Mouse (Mus musculus): ENCODE data around the gene Elane. TPM values are rescaled to one million over a fixed set of nuclear protein-coding genes. Genes with fewer than 3 reads are reported as not detected.

Gene Elane
- not detected for total RNA-seq (2021)
- long read RNA-seq, experiment 1: 0 reads
- long read RNA-seq, experiment 2: 0 reads

- DNase-seq: no peak
- intact Hi-C loops (cut with DNase I; ENCODE audit: low total_unique reads): no loop called here
Measured at GRCm38 (mm10) chr10:79886054-79886453, at the start of gene Elane. Gene Elane (plus strand): TSS chr10:79886247.

DNA sequence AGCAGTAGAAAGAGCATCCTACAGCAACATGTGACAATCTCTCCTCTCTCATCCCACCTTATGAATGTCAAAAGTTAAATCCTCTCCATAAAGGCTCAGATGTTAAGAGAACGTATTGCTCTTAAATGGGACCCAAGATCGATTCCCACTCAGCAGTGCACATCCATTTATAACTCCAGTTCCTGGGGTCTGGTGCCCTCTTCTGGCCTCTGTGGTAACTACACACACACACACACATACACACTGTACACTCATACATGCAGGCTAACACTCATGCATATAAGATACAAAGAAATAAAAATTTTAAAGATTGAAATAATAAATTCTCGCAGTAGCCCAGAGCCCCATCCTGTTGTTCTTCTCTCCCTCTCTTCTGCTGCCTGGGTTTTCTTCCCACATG lies 49.1 kb upstream of the Elane start:
- no peak for DNase-seq
- intact Hi-C loops (cut with DNase I; ENCODE audit: low total_unique reads): loop anchor here (10.0 kb wide), 1 partner anchor 118 kb away; no protein-coding TSS in a partner anchor

DNA sequence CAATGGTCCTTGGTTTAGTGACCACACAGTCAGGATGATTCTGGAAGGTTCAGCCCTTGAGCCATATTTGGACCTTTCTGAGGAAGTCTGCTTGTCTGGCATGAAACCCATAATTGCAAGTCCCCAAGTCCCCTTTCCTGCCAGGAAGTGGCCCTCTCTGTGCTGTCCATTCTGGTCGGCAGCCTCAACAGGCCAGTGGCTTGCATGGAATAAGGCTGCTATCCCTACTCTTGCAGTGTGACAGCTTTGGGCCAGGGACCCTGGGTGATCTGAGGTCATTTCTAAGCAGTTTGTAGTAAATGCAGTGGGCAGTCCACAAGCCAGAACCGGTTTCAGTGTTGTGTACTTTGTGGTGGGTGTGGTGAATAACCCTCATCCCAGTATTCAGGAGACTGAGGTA lies 47.9 kb upstream of the Elane start:
- intact Hi-C loops (cut with DNase I; ENCODE audit: low total_unique reads): loop anchor here (10.0 kb wide), 1 partner anchor 117 kb away; no protein-coding TSS in a partner anchor
- no peak for DNase-seq

DNA sequence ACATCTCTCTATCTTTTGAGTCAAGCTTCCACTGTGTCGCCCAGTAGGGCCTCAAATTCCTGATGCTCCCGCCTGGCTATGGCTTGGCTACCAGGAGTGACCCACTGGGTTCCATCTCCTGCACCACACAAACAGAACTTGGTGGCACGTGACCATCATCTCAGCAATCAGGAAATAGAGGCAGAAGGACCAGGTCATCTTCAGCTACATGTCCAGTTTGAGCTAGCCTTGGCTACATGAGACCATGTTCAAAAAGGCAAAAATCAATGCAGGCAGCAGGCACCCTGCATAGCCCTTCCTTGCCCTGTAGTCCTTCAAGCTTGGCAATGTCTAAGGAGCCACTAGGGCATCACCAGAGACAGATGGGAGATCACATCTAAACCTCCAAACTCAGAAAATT lies 46.0 kb upstream of the Elane start:
- intact Hi-C loops (cut with DNase I; ENCODE audit: low total_unique reads): no loop called here
- no peak for DNase-seq

GRCm38 (mm10) chr10:79840644-79841551 lies 45.1 kb upstream of the Elane start:
- intact Hi-C loops (cut with DNase I; ENCODE audit: low total_unique reads): no loop called here
- DNase-seq: peak; percentile 63

DNA sequence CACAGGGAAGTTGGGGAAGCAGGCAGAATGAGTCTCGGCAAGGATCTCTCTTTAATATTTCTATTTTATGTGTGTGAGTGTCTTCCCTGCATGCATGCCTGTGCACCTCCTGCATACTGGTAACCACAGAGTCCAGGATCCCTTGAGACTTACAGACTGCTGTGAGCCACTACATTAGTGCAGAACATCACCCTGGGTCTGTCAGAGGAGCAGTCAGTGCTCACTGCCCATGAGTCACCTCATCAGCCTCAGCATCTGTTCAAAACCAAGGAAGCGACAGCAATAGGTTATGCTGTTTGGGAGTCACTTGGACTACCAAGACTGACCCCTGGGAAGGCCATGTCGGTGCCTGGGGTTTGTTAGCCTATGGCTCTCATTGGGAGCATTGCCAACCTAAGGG lies 43.7 kb upstream of the Elane start:
- intact Hi-C loops (cut with DNase I; ENCODE audit: low total_unique reads): no loop called here
- DNase-seq: no peak

DNA sequence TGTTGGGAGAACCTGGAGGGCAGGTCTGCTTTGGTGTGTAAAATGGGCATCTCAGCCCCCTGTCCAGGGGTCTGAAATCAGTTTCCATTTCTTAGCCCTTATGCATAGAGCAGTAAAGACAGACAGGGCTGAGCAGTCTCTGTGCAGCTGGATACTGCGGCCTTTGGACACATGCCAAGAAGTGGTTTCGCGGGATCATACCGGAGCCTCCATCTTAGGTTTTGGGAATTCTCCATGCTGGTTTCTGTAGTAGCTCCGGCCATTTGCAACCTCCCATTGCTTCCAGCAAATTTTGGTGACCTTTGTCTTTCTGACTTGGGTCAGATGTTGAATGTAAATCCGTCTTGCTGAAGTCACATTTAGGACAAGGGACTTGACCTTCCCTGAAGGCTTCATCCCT lies 42.6 kb upstream of the Elane start:
- intact Hi-C loops (cut with DNase I; ENCODE audit: low total_unique reads): no loop called here
- DNase-seq: no peak

GRCm38 (mm10) chr10:79846553-79846952 lies 39.5 kb upstream of the Elane start:
- DNase-seq: no peak

DNA sequence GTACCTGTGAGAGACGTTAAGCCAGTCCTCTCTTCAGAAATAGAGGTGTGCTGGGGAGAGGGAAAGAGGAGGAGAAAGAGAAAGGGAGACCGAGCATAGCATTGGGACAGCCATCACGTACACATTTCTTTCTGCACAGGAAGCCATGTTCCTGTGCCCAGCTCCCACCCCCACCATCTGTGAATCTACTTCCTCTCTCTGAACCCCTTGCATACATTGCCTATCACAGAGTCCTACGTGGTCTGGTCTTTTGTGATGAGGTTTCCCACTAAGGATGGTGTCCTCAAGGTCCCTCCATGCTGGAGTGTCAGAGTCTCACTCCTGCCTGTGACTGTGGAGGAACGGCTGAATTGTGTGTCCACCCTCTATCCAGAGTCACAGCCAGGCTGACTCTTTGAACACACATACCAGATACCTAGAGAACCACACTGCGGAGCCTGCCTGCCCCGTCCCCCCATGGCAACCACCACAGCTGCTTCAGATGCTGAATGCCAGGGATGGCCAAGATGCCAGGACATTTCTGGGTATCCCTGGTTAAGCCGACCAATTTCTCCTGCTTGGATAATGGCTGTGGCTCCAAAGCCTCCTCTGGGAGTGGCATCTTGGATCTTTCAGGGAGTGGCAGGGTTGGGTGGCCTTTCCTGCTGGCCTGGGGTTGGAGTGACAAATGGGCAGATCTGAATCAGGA lies 36.0 kb upstream of the Elane start:
- intact Hi-C loops (cut with DNase I; ENCODE audit: low total_unique reads): no loop called here
- DNase-seq: no peak

More at GRCm38 (mm10) chr10:79846553-79846952, 39.5 kb upstream of the Elane start:
- intact Hi-C loops (cut with DNase I; ENCODE audit: low total_unique reads): no loop called here

GRCm38 (mm10) chr10:79851653-79852052 lies 34.4 kb upstream of the Elane start:
- DNase-seq: no peak
- intact Hi-C loops (cut with DNase I; ENCODE audit: low total_unique reads): no loop called here

DNA sequence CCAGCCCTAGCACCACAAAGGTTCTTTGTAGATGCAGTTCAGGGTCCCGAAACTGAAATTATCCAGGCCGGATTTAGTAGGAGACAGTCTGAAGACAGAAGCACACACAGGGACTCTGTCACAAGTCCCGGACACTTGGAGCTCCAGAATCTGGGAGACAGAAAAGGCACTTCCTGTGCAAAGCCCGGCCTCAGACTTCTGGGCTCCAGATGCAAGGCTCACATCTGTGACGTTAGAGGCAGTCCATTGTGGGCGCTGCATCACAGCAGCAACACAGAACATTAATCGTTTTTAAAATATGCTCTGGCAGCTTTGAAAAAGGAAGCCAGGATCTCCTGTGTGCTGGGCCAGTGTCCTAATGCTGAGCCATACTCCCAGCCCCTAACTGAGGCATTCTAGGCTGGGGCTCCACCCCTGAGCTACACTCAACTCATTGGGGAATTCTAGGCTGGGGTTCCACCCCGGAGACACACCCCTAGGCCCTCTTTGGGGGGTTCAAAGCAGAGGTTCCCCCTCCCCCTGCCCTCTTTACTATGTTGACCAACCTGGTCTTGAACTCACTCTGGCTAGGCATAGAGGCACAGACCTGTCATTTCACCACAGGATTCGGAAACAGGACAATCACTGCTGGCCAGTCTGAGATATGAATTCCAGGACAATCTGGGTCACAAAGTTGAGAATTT lies 33.8 kb upstream of the Elane start:
- peak; percentile 46 for DNase-seq
- intact Hi-C loops (cut with DNase I; ENCODE audit: low total_unique reads): no loop called here

GRCm38 (mm10) chr10:79852827-79853226 lies 33.2 kb upstream of the Elane start:
- intact Hi-C loops (cut with DNase I; ENCODE audit: low total_unique reads): no loop called here
- no peak for DNase-seq

DNA sequence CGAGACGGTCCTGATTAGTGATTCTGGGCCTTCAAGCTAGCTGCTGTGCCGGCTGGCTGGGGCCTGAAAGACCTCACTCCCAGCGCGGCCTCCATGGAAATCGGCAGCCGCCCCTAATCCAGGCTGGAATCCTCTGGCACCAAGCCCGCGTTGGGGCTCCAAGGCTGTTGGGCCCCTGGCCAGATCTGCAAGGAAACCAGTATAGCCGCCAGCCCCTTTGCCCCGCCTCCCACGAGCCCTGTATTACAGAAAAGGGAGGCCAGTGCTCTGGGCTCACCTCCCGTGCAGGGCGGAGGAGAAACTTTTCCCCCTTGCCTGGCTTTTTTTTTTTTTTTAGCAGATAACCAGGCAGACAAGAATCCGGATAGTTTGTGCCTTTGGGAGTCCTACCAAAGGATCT lies 32.7 kb upstream of the Elane start:
- intact Hi-C loops (cut with DNase I; ENCODE audit: low total_unique reads): no loop called here

DNA sequence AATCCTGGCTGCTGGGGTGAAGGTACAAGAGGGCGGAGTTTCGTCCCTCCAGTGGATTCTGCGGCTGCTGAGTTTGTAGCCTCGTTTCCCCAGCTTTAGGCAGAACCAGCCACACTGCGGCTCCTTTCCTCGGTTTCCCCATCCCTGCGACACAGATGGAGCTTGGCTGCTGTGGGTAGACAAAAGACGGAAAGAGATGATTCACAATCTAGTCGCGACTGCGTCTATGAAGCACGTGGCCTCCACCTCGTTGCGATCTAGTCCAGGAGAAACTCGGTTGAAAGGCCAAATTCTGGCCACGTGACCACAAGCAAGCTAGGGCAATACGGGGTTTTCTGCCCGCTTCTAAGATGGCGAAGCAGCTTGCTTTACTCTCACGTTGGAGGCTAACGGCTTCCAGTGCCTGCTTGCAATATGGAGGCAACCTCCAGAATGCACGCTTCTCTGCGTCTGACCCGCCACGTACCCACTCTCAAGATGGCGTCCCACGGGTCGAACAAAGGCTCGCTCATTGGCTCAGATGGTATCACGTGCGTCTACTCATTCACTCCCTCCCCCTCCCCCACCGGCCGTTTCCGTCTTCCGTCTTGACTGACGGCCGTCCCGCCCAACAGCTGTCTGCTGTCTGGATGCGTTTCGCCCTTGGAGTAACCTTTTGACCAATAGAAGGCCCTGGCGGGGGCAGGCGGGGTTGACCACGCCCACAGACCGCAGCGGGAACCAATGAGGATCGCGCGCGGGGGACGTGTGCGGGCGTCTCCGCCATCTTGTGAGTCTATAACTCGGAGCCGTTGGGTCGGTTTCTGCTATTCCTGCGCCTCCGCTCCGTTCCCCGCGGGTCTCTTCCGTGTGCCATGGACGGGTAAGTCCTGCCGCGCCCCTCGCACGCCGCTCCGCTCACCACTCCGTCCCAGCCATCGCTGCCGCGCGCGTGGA lies 31.9 kb upstream of the Elane start, which contains the start of gene Ptbp1:
Gene Ptbp1 (plus strand): TSS at position 568 of the 936 bp plus-strand sequence.
- intact Hi-C loops (cut with DNase I; ENCODE audit: low total_unique reads): no loop called here
- DNase-seq: peak; percentile 100

More for the DNA sequence above, 32.7 kb upstream of the Elane start:
- peak; percentile 98 for DNase-seq

DNA sequence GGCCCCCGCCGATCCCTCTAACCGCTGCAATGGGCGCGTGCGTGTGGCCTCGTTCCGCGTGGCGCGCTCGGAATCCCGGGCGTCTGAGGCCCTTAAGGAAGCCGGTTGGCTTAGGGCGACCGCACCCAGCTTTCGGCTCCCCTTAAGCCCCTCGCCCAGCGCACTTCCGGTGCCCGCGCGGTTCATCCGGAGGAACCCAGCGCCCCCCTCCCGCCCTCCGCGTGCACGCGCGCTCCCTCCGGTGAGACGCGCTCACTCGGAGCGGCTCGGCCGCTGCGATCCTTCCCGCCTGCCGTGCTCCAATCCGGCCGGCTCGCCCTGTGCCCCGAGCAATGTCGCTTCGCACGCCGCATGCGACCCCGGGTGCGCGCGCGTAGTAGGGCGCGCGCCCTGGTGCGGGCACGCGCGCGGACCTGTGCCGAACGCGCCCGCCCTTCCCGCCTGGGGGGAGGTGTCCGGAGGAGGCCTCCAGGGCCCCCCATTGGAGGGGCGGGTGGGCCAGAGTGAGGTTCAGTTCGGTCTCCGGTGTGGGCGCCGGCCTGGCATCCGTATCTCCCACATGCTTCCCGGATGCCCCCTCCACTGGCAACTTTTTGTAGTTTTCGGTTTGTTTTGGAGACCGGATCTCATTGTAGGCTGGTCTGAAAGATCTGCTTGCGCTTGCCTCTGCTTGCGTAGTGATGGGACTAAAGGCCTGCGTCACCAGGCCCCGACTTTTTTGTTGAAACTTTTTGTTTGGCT lies 31.1 kb upstream of the Elane start:
- intact Hi-C loops (cut with DNase I; ENCODE audit: low total_unique reads): no loop called here
- peak; percentile 75 for DNase-seq

DNA sequence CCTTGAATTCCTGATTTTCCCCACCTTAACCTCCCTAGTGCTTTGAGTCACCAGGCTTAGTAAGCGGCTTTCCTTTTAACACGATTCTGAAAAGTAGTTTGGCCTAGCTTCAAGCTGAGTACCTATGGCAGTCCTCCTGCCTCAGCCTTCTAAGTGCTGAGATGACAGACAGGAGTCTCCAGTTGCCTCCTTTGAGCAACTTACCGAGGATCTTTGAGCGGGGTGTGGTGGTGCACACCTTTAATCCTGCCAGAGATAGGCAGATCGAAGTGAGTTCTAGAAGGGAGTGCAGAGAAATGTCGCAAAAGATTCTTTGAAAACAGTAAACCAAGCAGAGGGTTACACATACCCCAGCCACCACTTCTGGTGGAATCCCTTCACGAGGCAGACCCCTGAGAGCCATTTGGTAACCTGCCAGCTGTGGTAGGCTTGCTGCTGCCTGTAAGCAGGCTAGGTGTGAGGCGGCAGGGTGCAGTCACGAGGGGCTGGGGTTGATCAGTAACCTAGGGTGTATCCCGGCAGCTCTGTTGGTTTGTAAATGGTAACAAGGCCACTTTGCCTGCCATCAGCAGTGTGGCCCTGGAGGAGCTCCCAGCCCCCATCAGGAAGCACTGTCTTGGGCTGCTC lies 30.4 kb upstream of the Elane start:
- no peak for DNase-seq

GRCm38 (mm10) chr10:79856280-79856679 lies 29.8 kb upstream of the Elane start:
- intact Hi-C loops (cut with DNase I; ENCODE audit: low total_unique reads): no loop called here
- DNase-seq: no peak

More for the DNA sequence above, 30.4 kb upstream of the Elane start:
- intact Hi-C loops (cut with DNase I; ENCODE audit: low total_unique reads): no loop called here
